Mouse (Mus musculus) heart, adult 2 months (tissue): ENCODE results near the gene Slc17a1.

Experiments
- CTCF ChIP-seq: fragments of 200-600 bp; IDR thresholded peaks from 2 replicates; pipeline ENCODE4 v1.8.1; 2022; ENCODE audit warnings: antibody characterized with exemption, mild to moderate bottlenecking, moderate library complexity
- POLR2A ChIP-seq: fragments of 200-500 bp; IDR thresholded peaks from 2 replicates; pipeline ENCODE4 v1.6.1; 2011; ENCODE audit warnings: mild to moderate bottlenecking, low read depth, low read length, control low read depth; ENCODE audit not compliant: insufficient read depth

- no peak for TF ChIP-seq POLR2A
- TF ChIP-seq CTCF = no peak
Measured at GRCm38 (mm10) chr13:23938699-23939098, 71.1 kb downstream of the Slc17a1 start.
